Mouse (Mus musculus) Patski (cell line): ENCODE measurements at regions not wholly inside any gene's neighbourhood (a gene's known extent, or its start where the extent isn't known, plus 50 kb on each side); places are given as distances from the start of the nearest gene placed in this dataset.
A peak's percentile ranks its signal among the peaks of the same experiment; 100 is the strongest.
"Not testable (repeated sequence)": the region's sequence is repeated elsewhere in the genome, so short reads cannot be mapped to it uniquely, and the experiment has no call there.

Source experiments
- ATAC-seq: fragments of 100-300 bp; one replicate; pipeline ENCODE4 v1.8.0; 2021
- CTCF ChIA-PET: fragments of 350-600 bp; sonication (Branson Sonifier 250); formaldehyde crosslinking; loops from one replicate; lab custom pipeline; 2022; ENCODE audit warnings: inconsistent platforms; lab: Charles Lee
- POLR2A ChIA-PET: fragments of 350-600 bp; sonication (Branson Sonifier 250); formaldehyde crosslinking; loops from one replicate; lab custom pipeline; 2022; ENCODE audit warnings: antibody characterized with exemption, inconsistent platforms; lab: Charles Lee
- DNase-seq: peaks from one replicate; pipeline ENCODE4 v3.0.0-alpha.2; 2011; ENCODE audit warnings: low read depth, low spot score
- H3K27me3 ChIP-seq: fragments of 371-371 bp; one replicate; pipeline ENCODE4 v1.5.1; 2021
- in situ Hi-C: fragments of 300-500 bp; cut with MboI; formaldehyde crosslinking; loops from 3 replicates; pipeline ENCODE4 v1.11.1; 2018; ENCODE audit warnings: low pct_unique_long_range_greater_than_20kb, mixed read lengths

GRCm38 (mm10) chr13:13076161-13076560 lies 71.0 kb upstream of the Prl2c2 start:
- DNase-seq, in situ Hi-C loops, CTCF ChIA-PET, H3K27me3 ChIP-seq, POLR2A ChIA-PET: not testable (repeated sequence)
- ATAC-seq: peak; percentile 33
